Mouse (Mus musculus): ENCODE measurements around the gene Gjc3. TPM values are rescaled to one million over a fixed set of nuclear protein-coding genes. Genes with fewer than 3 reads are reported as not detected.
"Not testable (repeated sequence)": the region's sequence is repeated elsewhere in the genome, so short reads cannot be mapped to it uniquely, and the experiment has no call there.

Gene Gjc3
- polyA plus RNA-seq, 1 experiment from 2014 or later = 0.67 TPM

- no peaks in the 10 kb centered on the region for H3K36me3 ChIP-seq
- no peak overlapping the region for H3K27ac ChIP-seq
- no peaks in the 10 kb centered on the region for H3K4me1 ChIP-seq
- no peak for ATAC-seq (ENCODE audit: insufficient number of reproducible peaks, low FRiP score, low TSS enrichment, low read depth)
- H3K9me3 ChIP-seq = no peaks in the 10 kb centered on the region
- WGBS = 39% methylated on average over 6 of the region's 6 CpGs
- no peaks in the 10 kb centered on the region for H3K27me3 ChIP-seq
- H3K9ac ChIP-seq = no peak overlapping the region
- no peak overlapping the region for H3K4me2 ChIP-seq
- H3K4me3 ChIP-seq = no peak overlapping the region
Measured at GRCm38 (mm10) chr5:137951218-137951617, 11.7 kb downstream of the Gjc3 start.

- Histone ChIP-seq H3K4me2 (no peak overlapping the region), H3K36me3 (no peaks in the 10 kb centered on the region), H3K4me3 (no peak overlapping the region), H3K27ac (no peak overlapping the region), H3K4me1 (no peaks in the 10 kb centered on the region), H3K9me3 (no peaks in the 10 kb centered on the region), H3K27me3 (no peaks in the 10 kb centered on the region), H3K9ac (no peak overlapping the region)
- no peak for ATAC-seq (ENCODE audit: insufficient number of reproducible peaks, low FRiP score, low TSS enrichment, low read depth)
Measured at GRCm38 (mm10) chr5:137947303-137947702, 15.6 kb downstream of the Gjc3 start.

GRCm38 (mm10) chr5:137943133-137943532, 19.8 kb downstream of the Gjc3 start:
- 81% methylated on average over 1 of the region's 1 CpGs for WGBS
- Histone ChIP-seq H3K27ac (no peak overlapping the region), H3K9me3 (no peaks in the 10 kb centered on the region), H3K4me1 (no peaks in the 10 kb centered on the region), H3K4me3 (no peak overlapping the region), H3K36me3 (no peaks in the 10 kb centered on the region), H3K9ac (no peak overlapping the region), H3K4me2 (no peak overlapping the region), H3K27me3 (no peaks in the 10 kb centered on the region)
- no peak for ATAC-seq (ENCODE audit: insufficient number of reproducible peaks, low FRiP score, low TSS enrichment, low read depth)

GRCm38 (mm10) chr5:137940948-137941347, 21.9 kb downstream of the Gjc3 start:
- H3K9me3 ChIP-seq = no peaks in the 10 kb centered on the region
- H3K27me3 ChIP-seq = no peaks in the 10 kb centered on the region
- no peak overlapping the region for H3K27ac ChIP-seq
- H3K4me3 ChIP-seq = no peak overlapping the region
- no peak for ATAC-seq (ENCODE audit: insufficient number of reproducible peaks, low FRiP score, low TSS enrichment, low read depth)
- H3K4me1 ChIP-seq = no peaks in the 10 kb centered on the region
- H3K36me3 ChIP-seq = no peaks in the 10 kb centered on the region
- H3K9ac ChIP-seq = no peak overlapping the region
- WGBS = 51% methylated on average over 4 of the region's 4 CpGs
- no peak overlapping the region for H3K4me2 ChIP-seq

GRCm38 (mm10) chr5:137937238-137937637, 25.7 kb downstream of the Gjc3 start:
- no peak overlapping the region for H3K4me3 ChIP-seq
- no peak for ATAC-seq (ENCODE audit: insufficient number of reproducible peaks, low FRiP score, low TSS enrichment, low read depth)

GRCm38 (mm10) chr5:137936486-137936885, 26.4 kb downstream of the Gjc3 start:
- Histone ChIP-seq H3K4me2 (no peak overlapping the region), H3K9me3 (no peaks in the 10 kb centered on the region), H3K27me3 (no peaks in the 10 kb centered on the region), H3K27ac (no peak overlapping the region), H3K4me3 (no peak overlapping the region), H3K9ac (no peak overlapping the region), H3K4me1 (no peaks in the 10 kb centered on the region), H3K36me3 (no peaks in the 10 kb centered on the region)
- 81% methylated on average over 2 of the region's 2 CpGs for WGBS
- ATAC-seq (ENCODE audit: insufficient number of reproducible peaks, low FRiP score, low TSS enrichment, low read depth) = no peak

More at GRCm38 (mm10) chr5:137937238-137937637, 25.7 kb downstream of the Gjc3 start:
- H3K9ac ChIP-seq = no peak overlapping the region
- no peak overlapping the region for H3K4me2 ChIP-seq
- no peak overlapping the region for H3K27ac ChIP-seq
- no peaks in the 10 kb centered on the region for H3K27me3 ChIP-seq
- no peaks in the 10 kb centered on the region for H3K9me3 ChIP-seq
- H3K4me1 ChIP-seq = no peaks in the 10 kb centered on the region
- 60% methylated on average over 4 of the region's 4 CpGs for WGBS
- H3K36me3 ChIP-seq = no peaks in the 10 kb centered on the region

- H3K4me1 ChIP-seq; H3K27me3 ChIP-seq; H3K9ac ChIP-seq; H3K36me3 ChIP-seq; H3K9me3 ChIP-seq; H3K4me2 ChIP-seq; ATAC-seq (ENCODE audit: insufficient number of reproducible peaks, low FRiP score, low TSS enrichment, low read depth); H3K4me3 ChIP-seq; H3K27ac ChIP-seq: not testable (repeated sequence)
- WGBS = 80% methylated on average over 2 of the region's 2 CpGs
Measured at GRCm38 (mm10) chr5:137933934-137934333, 29.0 kb downstream of the Gjc3 start.

- Histone ChIP-seq H3K4me1 (no peaks in the 10 kb centered on the region), H3K4me2 (no peak overlapping the region), H3K4me3 (no peak overlapping the region), H3K9me3 (no peaks in the 10 kb centered on the region), H3K27ac (no peak overlapping the region), H3K9ac (no peak overlapping the region), H3K36me3 (no peaks in the 10 kb centered on the region), H3K27me3 (no peaks in the 10 kb centered on the region)
- no peak for ATAC-seq (ENCODE audit: insufficient number of reproducible peaks, low FRiP score, low TSS enrichment, low read depth)
- WGBS = 73% methylated on average over 11 of the region's 11 CpGs
Measured at GRCm38 (mm10) chr5:137928439-137928838, 34.5 kb downstream of the Gjc3 start.

GRCm38 (mm10) chr5:137922171-137922570, 40.7 kb downstream of the Gjc3 start:
- H3K9ac ChIP-seq = no peak overlapping the region
- no peak overlapping the region for H3K4me3 ChIP-seq
- H3K4me2 ChIP-seq = no peak overlapping the region
- H3K27ac ChIP-seq = no peak overlapping the region
- no peak for ATAC-seq (ENCODE audit: insufficient number of reproducible peaks, low FRiP score, low TSS enrichment, low read depth)
- no peaks in the 10 kb centered on the region for H3K27me3 ChIP-seq
- no peaks in the 10 kb centered on the region for H3K4me1 ChIP-seq
- no peaks in the 10 kb centered on the region for H3K9me3 ChIP-seq
- no peaks in the 10 kb centered on the region for H3K36me3 ChIP-seq

GRCm38 (mm10) chr5:137921532-137921931, 41.4 kb downstream of the Gjc3 start, which contains the start of gene Cyp3a13:
Gene Cyp3a13, minus strand, starts transcription at chr5:137921619.
- Histone ChIP-seq H3K9ac (no peak within 1 kb of the TSS), H3K9me3 (no peaks in the 10 kb centered on the region), H3K4me2 (no peak within 1 kb of the TSS), H3K27ac (no peak within 1 kb of the TSS), H3K36me3 (no peaks in the 10 kb centered on the region), H3K4me1 (no peaks in the 10 kb centered on the region), H3K27me3 (no peaks in the 10 kb centered on the region), H3K4me3 (no peak within 1 kb of the TSS)
- WGBS = 56% methylated on average over 2 of the region's 2 CpGs
- no peak for ATAC-seq (ENCODE audit: insufficient number of reproducible peaks, low FRiP score, low TSS enrichment, low read depth)

GRCm38 (mm10) chr5:137915550-137915949, 47.3 kb downstream of the Gjc3 start:
- no peak overlapping the region for H3K4me3 ChIP-seq
- H3K27ac ChIP-seq = no peak overlapping the region
- WGBS = 49% methylated on average over 6 of the region's 6 CpGs
- no peak overlapping the region for H3K9ac ChIP-seq
- no peak for ATAC-seq (ENCODE audit: insufficient number of reproducible peaks, low FRiP score, low TSS enrichment, low read depth)
- no peaks in the 10 kb centered on the region for H3K27me3 ChIP-seq
- no peaks in the 10 kb centered on the region for H3K4me1 ChIP-seq
- no peaks in the 10 kb centered on the region for H3K9me3 ChIP-seq
- no peak overlapping the region for H3K4me2 ChIP-seq
- H3K36me3 ChIP-seq = no peaks in the 10 kb centered on the region

GRCm38 (mm10) chr5:137914508-137914907, 48.4 kb downstream of the Gjc3 start:
- H3K4me3 ChIP-seq = no peak overlapping the region
- no peak for ATAC-seq (ENCODE audit: insufficient number of reproducible peaks, low FRiP score, low TSS enrichment, low read depth)
- H3K4me2 ChIP-seq = no peak overlapping the region
- no peaks in the 10 kb centered on the region for H3K4me1 ChIP-seq
- no peaks in the 10 kb centered on the region for H3K9me3 ChIP-seq
- H3K27me3 ChIP-seq = no peaks in the 10 kb centered on the region
- no peak overlapping the region for H3K27ac ChIP-seq
- no peaks in the 10 kb centered on the region for H3K36me3 ChIP-seq
- no peak overlapping the region for H3K9ac ChIP-seq

- Histone ChIP-seq H3K36me3 (no peaks in the 10 kb centered on the region), H3K27me3 (no peaks in the 10 kb centered on the region), H3K9ac (no peak overlapping the region), H3K9me3 (no peaks in the 10 kb centered on the region), H3K4me3 (no peak overlapping the region), H3K27ac (no peak overlapping the region), H3K4me1 (no peaks in the 10 kb centered on the region), H3K4me2 (no peak overlapping the region)
- 71% methylated on average over 3 of the region's 3 CpGs for WGBS
- no peak for ATAC-seq (ENCODE audit: insufficient number of reproducible peaks, low FRiP score, low TSS enrichment, low read depth)
Measured at GRCm38 (mm10) chr5:137909564-137910262, 53.2 kb downstream of the Gjc3 start.
